Mouse (Mus musculus) forebrain, embryonic 10.5 days (tissue): ENCODE data around the gene Lrat. TPM values are rescaled to one million over a fixed set of nuclear protein-coding genes. Genes with fewer than 3 reads are reported as not detected.

Experiments used
- DNase-seq: peaks from one replicate; pipeline ENCODE4 v3.0.0-alpha.2; 2017; ENCODE audit warnings: low spot score; ENCODE audit errors: extremely low spot score
- H3K27ac ChIP-seq: fragments of 300-500 bp; sonication (generic); 2 replicates; pipeline ENCODE4 v1.5.1; 2016; ENCODE audit warnings: mild to moderate bottlenecking
- H3K27me3 ChIP-seq: fragments of 300-500 bp; sonication (generic); 2 replicates; pipeline ENCODE4 v1.6.1; 2016; ENCODE audit warnings: mild to moderate bottlenecking; ENCODE audit not compliant: poor library complexity, severe bottlenecking
- H3K36me3 ChIP-seq: fragments of 300-500 bp; sonication (generic); replicated peaks from 2 replicates; pipeline ENCODE4 v1.6.1; 2016; ENCODE audit warnings: mild to moderate bottlenecking, moderate library complexity
- H3K4me1 ChIP-seq: fragments of 300-500 bp; sonication (generic); 2 replicates; pipeline ENCODE4 v1.6.1; 2016
- H3K4me3 ChIP-seq: fragments of 300-500 bp; sonication (generic); 2 replicates; pipeline ENCODE4 v1.5.1; 2016; ENCODE audit warnings: mild to moderate bottlenecking, moderate library complexity
- H3K9me3 ChIP-seq: fragments of 300-500 bp; sonication (generic); 2 replicates; pipeline ENCODE4 v1.6.1; 2016; ENCODE audit warnings: mild to moderate bottlenecking, moderate library complexity
- WGBS: fragments of 180-500 bp; shearing (Covaris S2); methylation state at CpG from one replicate; pipeline ENCODE4 v1.1.7; 2016; 5-methylcytosine and 5-hydroxymethylcytosine counted together
- polyA plus RNA-seq: library from polyadenylated mRNA; unstranded; fragments of >200 nt; fragmentation: Nextera tagmentation; extraction: Ambion mirVana; gene quantifications from 2 replicates; pipeline ENCODE4 v1.2.1, GENCODE M21; 2016

The Lrat gene
- 0.02 TPM in 1 of 2 replicates, not detected in the other for polyA plus RNA-seq

- peak within 1 kb of the TSS; percentile 59 for H3K4me3 ChIP-seq
- H3K27me3 ChIP-seq = peaks cover 45% of the 10 kb centered on the region
- H3K27ac ChIP-seq = no peak within 1 kb of the TSS
- WGBS = 1% methylated on average over 35 of the region's 35 CpGs
- H3K9me3 ChIP-seq = no peaks in the 10 kb centered on the region
- H3K4me1 ChIP-seq = peaks cover 17% of the 10 kb centered on the region
- DNase-seq = no peak
- no peaks in the 10 kb centered on the region for H3K36me3 ChIP-seq
These were observed at the start of gene Lrat for GRCm38 (mm10) chr3:82903613-82904205. Lrat (minus strand) TSS chr3:82903973.

DNA sequence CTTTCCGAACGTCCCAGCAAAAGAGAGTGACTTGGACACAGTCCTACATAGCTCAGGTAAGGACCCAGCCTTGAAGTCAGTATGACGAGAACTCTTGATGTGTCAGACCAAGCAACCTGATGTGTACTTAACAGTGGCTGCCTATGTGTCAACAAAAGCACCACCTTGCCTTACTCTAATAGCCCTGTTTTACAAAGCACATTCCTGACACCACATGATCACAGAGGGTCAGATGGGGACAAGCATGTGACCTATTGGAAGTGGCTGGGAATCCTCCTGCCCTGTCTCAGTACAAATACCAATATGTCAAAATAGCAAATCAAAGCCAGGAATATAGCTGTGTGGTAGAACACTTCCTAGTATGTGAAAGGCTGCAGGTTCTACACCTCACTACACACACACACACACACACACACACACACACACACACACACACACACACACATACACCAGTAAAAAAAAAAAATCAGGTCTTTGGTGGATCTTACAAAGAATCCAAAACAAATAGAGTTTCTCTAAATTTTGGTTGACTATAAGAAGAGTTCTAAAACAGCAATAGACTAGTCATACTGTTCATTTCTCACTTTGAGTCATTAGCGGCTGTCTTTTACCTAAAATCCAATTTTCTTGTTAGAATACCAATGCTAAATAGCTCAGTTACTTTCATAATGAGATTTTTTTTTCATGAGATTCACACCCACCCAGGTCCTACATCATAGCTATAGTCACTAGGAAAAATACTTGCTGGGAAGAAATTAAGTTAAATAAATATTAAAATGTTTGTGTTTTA lies 48.6 kb upstream of the Lrat start:
- no peaks in the 10 kb centered on the region for H3K27me3 ChIP-seq
- DNase-seq = no peak

DNA sequence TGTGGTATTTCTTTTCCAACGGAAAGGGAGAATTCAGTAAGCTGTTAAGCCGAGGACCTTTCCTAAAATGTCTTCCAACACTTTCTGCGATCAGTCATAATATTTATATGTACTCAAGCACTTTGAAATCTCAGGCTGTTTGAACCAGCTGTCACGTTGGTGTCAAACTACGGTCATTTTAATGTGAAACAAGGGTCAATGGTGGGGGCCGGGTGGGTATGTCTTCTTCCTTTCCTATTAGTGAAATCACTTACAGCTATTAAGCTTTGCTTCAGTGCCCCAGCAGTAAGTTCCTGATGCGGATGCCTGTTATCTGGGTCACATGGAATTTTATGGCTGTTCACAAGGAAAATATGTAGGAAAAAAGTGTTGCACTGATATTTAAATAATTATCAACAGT lies 46.9 kb upstream of the Lrat start:
- Histone ChIP-seq H3K4me1 (no peaks in the 10 kb centered on the region), H3K36me3 (no peaks in the 10 kb centered on the region), H3K27ac (no peak overlapping the region), H3K27me3 (no peaks in the 10 kb centered on the region), H3K4me3 (no peak overlapping the region), H3K9me3 (no peaks in the 10 kb centered on the region)
- no peak for DNase-seq
- WGBS = 86% methylated on average over 7 of the region's 7 CpGs

More for the DNA sequence above, 48.6 kb upstream of the Lrat start:
- Histone ChIP-seq H3K9me3 (no peaks in the 10 kb centered on the region), H3K4me1 (no peaks in the 10 kb centered on the region), H3K27ac (no peak overlapping the region), H3K36me3 (no peaks in the 10 kb centered on the region), H3K4me3 (no peak overlapping the region)
- 85% methylated on average over 4 of the region's 4 CpGs for WGBS

DNA sequence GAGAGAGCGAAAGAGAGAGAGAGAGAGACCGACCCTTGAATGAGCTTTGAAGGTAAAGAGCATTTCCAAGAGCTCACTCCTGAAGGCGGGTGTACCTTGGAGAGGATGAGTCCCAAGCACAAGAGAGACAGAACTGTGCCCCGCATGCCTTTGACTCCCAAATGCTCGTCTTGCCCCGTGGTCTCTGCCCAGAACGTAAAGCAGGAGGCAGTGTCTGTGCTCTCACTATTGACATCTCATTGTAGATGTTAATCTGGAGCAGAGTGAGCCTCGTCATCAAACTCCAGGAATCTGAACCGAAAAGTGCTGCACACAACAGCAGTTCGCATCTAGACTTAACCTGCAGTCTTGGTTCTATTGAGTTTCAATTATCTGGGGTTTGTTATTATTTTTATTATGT lies 46.4 kb upstream of the Lrat start:
- Histone ChIP-seq H3K36me3 (no peaks in the 10 kb centered on the region), H3K27ac (no peak overlapping the region), H3K9me3 (no peaks in the 10 kb centered on the region), H3K4me1 (no peaks in the 10 kb centered on the region), H3K27me3 (no peaks in the 10 kb centered on the region), H3K4me3 (no peak overlapping the region)
- no peak for DNase-seq
- 85% methylated on average over 10 of the region's 10 CpGs for WGBS

GRCm38 (mm10) chr3:82946375-82947107 lies 42.8 kb upstream of the Lrat start:
- no peaks in the 10 kb centered on the region for H3K4me1 ChIP-seq
- H3K27ac ChIP-seq = no peak overlapping the region
- H3K27me3 ChIP-seq = no peaks in the 10 kb centered on the region
- H3K36me3 ChIP-seq = no peaks in the 10 kb centered on the region
- no peak overlapping the region for H3K4me3 ChIP-seq
- WGBS = 65% methylated on average over 6 of the region's 6 CpGs
- DNase-seq = no peak
- H3K9me3 ChIP-seq = no peaks in the 10 kb centered on the region

DNA sequence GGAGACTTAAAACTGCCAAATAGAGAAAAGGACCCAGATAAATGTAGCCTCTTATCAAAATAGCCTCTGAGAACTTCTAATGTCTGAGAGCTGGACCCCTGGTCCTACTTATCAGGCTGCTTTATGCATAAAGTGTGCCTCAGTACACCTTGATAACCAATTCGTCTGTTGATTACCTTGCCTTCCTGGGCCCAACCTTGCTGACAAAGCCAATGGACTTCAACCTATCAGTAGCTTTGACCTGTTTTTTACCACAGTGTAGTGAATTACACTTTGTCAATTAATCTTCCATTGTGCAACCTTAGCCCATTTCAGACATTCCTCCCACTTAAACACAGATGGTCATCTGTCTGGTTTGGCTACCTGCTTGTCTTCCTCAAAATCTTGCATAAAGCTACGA lies 24.1 kb upstream of the Lrat start:
- Histone ChIP-seq H3K9me3 (no peaks in the 10 kb centered on the region), H3K4me1 (no peaks in the 10 kb centered on the region), H3K36me3 (no peaks in the 10 kb centered on the region), H3K27me3 (no peaks in the 10 kb centered on the region), H3K4me3 (no peak overlapping the region), H3K27ac (no peak overlapping the region)
- WGBS = 90% methylated on average over 2 of the region's 2 CpGs
- DNase-seq = no peak

- Histone ChIP-seq H3K9me3 (no peaks in the 10 kb centered on the region), H3K27ac (no peak overlapping the region), H3K4me3 (no peak overlapping the region), H3K27me3 (no peaks in the 10 kb centered on the region), H3K36me3 (no peaks in the 10 kb centered on the region), H3K4me1 (no peaks in the 10 kb centered on the region)
- DNase-seq = no peak
- 12% methylated on average over 1 of the region's 1 CpGs for WGBS
These were observed 11.9 kb upstream of the Lrat start for GRCm38 (mm10) chr3:82915632-82916031.

DNA sequence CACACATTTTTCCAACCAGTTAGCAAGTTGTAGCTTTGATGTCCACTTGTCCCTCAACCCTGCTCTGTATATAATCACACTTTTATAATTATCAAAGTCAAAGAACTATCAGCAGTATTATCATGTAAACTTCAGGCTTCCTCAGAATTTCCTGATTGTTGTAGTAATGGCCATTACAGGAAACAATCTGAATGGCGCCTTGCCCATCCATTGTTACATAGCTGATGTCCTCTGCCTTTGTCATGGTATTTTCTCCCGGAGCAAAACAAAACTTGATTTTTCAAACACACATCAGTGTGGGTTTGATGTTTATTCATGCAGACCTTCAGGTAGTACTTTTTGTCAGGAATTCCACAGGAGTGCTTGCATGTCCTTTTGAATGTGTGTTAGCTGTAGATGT lies 4.9 kb upstream of the Lrat start:
- 89% methylated on average over 2 of the region's 2 CpGs for WGBS
- no peak for DNase-seq
- Histone ChIP-seq H3K36me3 (no peaks in the 10 kb centered on the region), H3K4me1 (peaks cover 10% of the 10 kb centered on the region), H3K9me3 (no peaks in the 10 kb centered on the region), H3K27me3 (peaks cover 28% of the 10 kb centered on the region), H3K4me3 (no peak overlapping the region), H3K27ac (no peak overlapping the region)

- under 1% methylated on average over 31 of the region's 31 CpGs for WGBS
- peak overlapping the region; percentile 59 for H3K4me3 ChIP-seq
- no peaks in the 10 kb centered on the region for H3K9me3 ChIP-seq
- H3K27me3 ChIP-seq = peaks cover 45% of the 10 kb centered on the region
- peak; percentile 36 for DNase-seq
- H3K36me3 ChIP-seq = no peaks in the 10 kb centered on the region
- H3K27ac ChIP-seq = no peak overlapping the region
- H3K4me1 ChIP-seq = peaks cover 17% of the 10 kb centered on the region
These were observed 587 bp upstream of the Lrat start for GRCm38 (mm10) chr3:82904211-82904908.

- WGBS = 22% methylated on average over 20 of the region's 20 CpGs
- Histone ChIP-seq H3K4me3 (peak overlapping the region; percentile 59), H3K36me3 (no peaks in the 10 kb centered on the region), H3K27me3 (peaks cover 45% of the 10 kb centered on the region), H3K4me1 (peaks cover 17% of the 10 kb centered on the region), H3K9me3 (no peaks in the 10 kb centered on the region), H3K27ac (no peak overlapping the region)
- no peak for DNase-seq
These were observed 788 bp downstream of the Lrat start for GRCm38 (mm10) chr3:82902757-82903612.

DNA sequence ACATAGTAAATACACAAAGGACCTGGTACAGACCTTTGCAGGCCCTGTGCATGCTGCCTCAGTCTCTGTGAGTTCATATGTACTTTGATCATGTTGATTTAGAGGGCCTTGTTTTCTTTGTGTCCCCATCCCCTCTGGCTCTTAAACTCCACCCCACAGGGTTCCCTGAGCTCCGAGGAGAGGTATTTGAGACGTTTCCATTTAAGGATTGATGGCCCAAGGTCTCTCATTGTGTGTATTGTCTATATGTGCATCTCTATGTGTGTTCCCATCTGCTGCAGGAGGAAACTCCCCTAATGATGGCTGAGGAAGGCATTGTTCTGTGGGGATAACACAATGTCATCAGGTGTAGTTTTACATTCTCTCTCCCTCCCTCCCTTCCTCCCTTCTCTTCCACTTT lies 14.9 kb downstream of the Lrat start:
- H3K4me1 ChIP-seq = no peaks in the 10 kb centered on the region
- no peaks in the 10 kb centered on the region for H3K27me3 ChIP-seq
- 21% methylated on average over 2 of the region's 2 CpGs for WGBS
- H3K9me3 ChIP-seq = no peaks in the 10 kb centered on the region
- H3K27ac ChIP-seq = no peak overlapping the region
- no peaks in the 10 kb centered on the region for H3K36me3 ChIP-seq
- no peak for DNase-seq
- H3K4me3 ChIP-seq = no peak overlapping the region

DNA sequence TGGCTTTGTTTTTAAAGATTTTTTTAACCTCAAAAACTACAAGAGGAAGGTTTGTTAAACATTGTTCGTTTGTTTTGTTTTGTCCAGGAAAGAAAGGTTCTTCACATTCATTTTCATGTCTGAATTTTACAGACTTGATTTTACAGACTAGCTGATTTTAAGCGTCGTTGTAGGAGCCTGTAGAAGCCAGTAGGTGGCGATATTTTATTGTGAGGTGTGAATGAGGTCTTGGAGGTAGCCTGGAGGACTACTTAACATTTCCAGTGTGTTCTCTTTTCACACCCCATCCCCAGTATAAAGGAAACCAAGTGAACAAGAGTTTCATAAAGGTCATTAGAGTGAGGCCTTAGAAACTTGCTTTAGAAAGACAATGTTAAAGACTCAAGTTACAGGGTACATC lies 26.5 kb downstream of the Lrat start:
- WGBS = 5% methylated on average over 4 of the region's 4 CpGs
- Histone ChIP-seq H3K27ac (no peak overlapping the region), H3K27me3 (peaks cover 39% of the 10 kb centered on the region), H3K9me3 (peaks cover 8% of the 10 kb centered on the region; the same call in 1 of the 2 replicates), H3K4me1 (peaks cover 9% of the 10 kb centered on the region), H3K36me3 (no peaks in the 10 kb centered on the region), H3K4me3 (no peak overlapping the region)
- peak; percentile 17 for DNase-seq
